Mouse (Mus musculus): ENCODE data around the gene Clasp1.

DNA sequence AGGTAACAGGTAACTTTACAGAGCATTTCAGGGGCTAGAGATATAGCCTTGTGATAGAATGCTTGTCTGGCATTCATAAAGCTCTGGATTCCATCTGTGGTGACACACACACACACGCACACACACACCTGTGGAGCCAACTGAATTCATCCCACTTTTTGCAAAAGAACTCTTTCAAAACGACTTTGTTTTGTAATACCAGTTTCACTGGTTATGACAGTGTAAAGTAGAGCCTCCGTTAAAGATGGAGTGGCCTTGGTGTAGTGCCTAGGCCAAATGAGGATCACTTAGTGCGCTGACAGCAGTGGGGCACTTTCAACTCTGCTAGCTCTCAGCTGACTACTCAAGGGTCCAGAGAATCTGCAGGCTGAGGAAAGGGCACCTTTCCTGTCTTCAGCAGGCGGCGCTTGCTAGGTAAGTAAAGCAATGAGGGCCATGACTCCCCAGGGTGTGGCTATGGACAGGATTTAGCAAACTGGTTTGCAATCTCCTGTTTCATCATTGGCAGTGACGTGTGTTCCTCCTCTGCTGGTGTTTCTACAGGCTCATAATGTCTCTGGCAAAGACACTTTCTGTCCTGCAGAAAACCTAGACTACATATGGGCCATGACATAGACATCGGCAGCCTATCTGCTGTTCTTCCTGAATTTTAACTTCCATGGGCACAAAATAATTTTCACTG lies 8.6 kb upstream of the Clasp1 start:
- TF ChIP-seq POLR2A (IDR thresholded peaks at IDR 0.05; ENCODE audit: borderline replicate concordance, extremely low read depth, insufficient read depth, insufficient read length, poor library complexity, severe bottlenecking) = no peak
- no peak for TF ChIP-seq CTCF (IDR thresholded peaks at IDR 0.05; ENCODE audit: borderline replicate concordance, extremely low read depth, insufficient read depth, insufficient read length)
